Mouse (Mus musculus) liver, adult 2 months (tissue): ENCODE results near the gene Cd52. TPM values are rescaled to one million over a fixed set of nuclear protein-coding genes. Genes with fewer than 3 reads are reported as not detected.

Experiments
- DNase-seq: peaks from one replicate; pipeline ENCODE4 v3.0.0-alpha.2; 2011; ENCODE audit warnings: low read depth, low spot score; ENCODE audit errors: extremely low read depth
- H3K27ac ChIP-seq: fragments of 200-500 bp; replicated peaks from 2 replicates; pipeline ENCODE4 v1.5.1; 2012; ENCODE audit warnings: low read depth, mild to moderate bottlenecking, control low read depth, inconsistent platforms, low read length; ENCODE audit not compliant: insufficient read depth
- H3K27me3 ChIP-seq: fragments of 200-500 bp; 2 replicates; pipeline ENCODE4 v1.6.1; 2012; ENCODE audit warnings: mild to moderate bottlenecking, moderate library complexity, low read length, inconsistent platforms; ENCODE audit not compliant: control insufficient read depth, insufficient read depth
- H3K36me3 ChIP-seq: fragments of 200-500 bp; 2 replicates; pipeline ENCODE4 v1.6.1; 2012; ENCODE audit warnings: low read length, inconsistent platforms; ENCODE audit not compliant: control insufficient read depth, insufficient read depth
- H3K4me1 ChIP-seq: fragments of 200-500 bp; 2 replicates; pipeline ENCODE4 v1.6.1; 2011; ENCODE audit warnings: low read length; ENCODE audit not compliant: control insufficient read depth, insufficient read depth
- H3K4me3 ChIP-seq: fragments of 200-500 bp; 2 replicates; pipeline ENCODE4 v1.5.1; 2011; ENCODE audit warnings: low read depth, mild to moderate bottlenecking, control low read depth, low read length, moderate library complexity; ENCODE audit not compliant: insufficient read depth
- H3K79me2 ChIP-seq: fragments of 200-500 bp; 2 replicates; pipeline ENCODE4 v1.6.1; 2012; ENCODE audit warnings: inconsistent platforms, mild to moderate bottlenecking, low read length, moderate library complexity; ENCODE audit not compliant: control insufficient read depth, insufficient read depth
- H3K9ac ChIP-seq: fragments of 200-500 bp; 2 replicates; pipeline ENCODE4 v1.6.1; 2012; ENCODE audit warnings: low read depth, mild to moderate bottlenecking, control low read depth, inconsistent platforms, low read length
- CTCF ChIP-seq: fragments of 200-500 bp; IDR thresholded peaks from 2 replicates; pipeline ENCODE4 v1.5.1; 2011; ENCODE audit warnings: low read depth, low read length, control low read depth
- POLR2A ChIP-seq: fragments of 200-500 bp; IDR thresholded peaks from 2 replicates; pipeline ENCODE4 v1.6.1; 2011; ENCODE audit warnings: low read length, control low read depth; ENCODE audit not compliant: insufficient read depth; ENCODE audit errors: extremely low read depth
- whole genome bisulfite sequencing: fragments of 180-500 bp; shearing (Covaris S2); methylation state at CpG from one replicate; pipeline ENCODE4 v1.1.7; 2018; 5-methylcytosine and 5-hydroxymethylcytosine counted together
- polyA plus RNA-seq: library from polyadenylated mRNA; depleted of rRNA; stranded (reverse); fragments of >200 nt; gene quantifications from 2 replicates; pipeline ENCODE4 v1.2.3, GENCODE M21; 2012
- total RNA-seq: library from RNA; depleted of rRNA; stranded (reverse); fragments of >200 nt; gene quantifications from 2 replicates; pipeline ENCODE4 v1.2.3, GENCODE M21; 2014

Cd52 gene
- total and polyA plus RNA-seq, 2 experiments, result 10.4 to 20.0 TPM

DNA sequence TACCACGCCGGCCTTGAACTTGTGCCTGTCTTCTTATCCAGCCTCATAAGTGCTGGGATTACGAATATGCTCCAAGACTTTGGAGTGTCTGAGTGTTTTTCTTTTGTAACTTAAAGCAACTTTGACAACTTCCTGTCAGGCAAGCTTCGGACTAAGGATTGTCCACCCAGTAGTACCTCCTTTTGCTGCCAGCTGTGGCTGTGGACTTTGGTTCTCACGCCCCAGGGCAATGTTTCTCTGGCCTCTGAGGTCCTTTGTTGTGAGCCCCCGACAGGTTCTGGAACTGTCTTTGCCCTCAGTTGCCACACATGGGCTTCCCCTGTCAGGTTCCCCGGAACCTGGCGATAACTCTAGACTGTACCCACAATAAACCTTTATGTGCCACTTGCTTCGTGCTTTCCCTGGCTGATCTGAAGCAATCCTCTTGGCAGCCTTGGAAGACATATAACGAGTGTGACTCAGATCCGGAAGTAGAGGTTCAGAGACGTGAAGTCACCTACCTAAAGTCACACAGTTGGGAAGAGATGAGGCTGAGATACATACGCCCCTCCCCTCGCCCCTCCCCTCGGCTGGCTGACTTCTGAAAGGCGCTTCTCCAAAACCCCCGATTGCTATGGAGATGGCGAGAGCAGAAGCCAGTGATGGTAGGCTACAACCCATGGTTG is 33.6 kb downstream of the Cd52 start:
- no peak for TF ChIP-seq POLR2A
- TF ChIP-seq CTCF, result no peak
- WGBS, result 68% methylated on average over 18 of the region's 18 CpGs
- 0 out of 2 replicates have a peak overlapping the region, but pooled peaks have one; percentile 38 for H3K27ac ChIP-seq
- H3K4me1 ChIP-seq, result no peaks in the 10 kb centered on the region; the same call in 1 of the 2 replicates
- H3K27me3 ChIP-seq, result no peaks in the 10 kb centered on the region
- no peak overlapping the region for H3K9ac ChIP-seq
- H3K4me3 ChIP-seq, result no peak overlapping the region
- no peaks in the 10 kb centered on the region for H3K36me3 ChIP-seq
- DNase-seq, result peak; percentile 46
- H3K79me2 ChIP-seq, result no peaks in the 10 kb centered on the region

DNA sequence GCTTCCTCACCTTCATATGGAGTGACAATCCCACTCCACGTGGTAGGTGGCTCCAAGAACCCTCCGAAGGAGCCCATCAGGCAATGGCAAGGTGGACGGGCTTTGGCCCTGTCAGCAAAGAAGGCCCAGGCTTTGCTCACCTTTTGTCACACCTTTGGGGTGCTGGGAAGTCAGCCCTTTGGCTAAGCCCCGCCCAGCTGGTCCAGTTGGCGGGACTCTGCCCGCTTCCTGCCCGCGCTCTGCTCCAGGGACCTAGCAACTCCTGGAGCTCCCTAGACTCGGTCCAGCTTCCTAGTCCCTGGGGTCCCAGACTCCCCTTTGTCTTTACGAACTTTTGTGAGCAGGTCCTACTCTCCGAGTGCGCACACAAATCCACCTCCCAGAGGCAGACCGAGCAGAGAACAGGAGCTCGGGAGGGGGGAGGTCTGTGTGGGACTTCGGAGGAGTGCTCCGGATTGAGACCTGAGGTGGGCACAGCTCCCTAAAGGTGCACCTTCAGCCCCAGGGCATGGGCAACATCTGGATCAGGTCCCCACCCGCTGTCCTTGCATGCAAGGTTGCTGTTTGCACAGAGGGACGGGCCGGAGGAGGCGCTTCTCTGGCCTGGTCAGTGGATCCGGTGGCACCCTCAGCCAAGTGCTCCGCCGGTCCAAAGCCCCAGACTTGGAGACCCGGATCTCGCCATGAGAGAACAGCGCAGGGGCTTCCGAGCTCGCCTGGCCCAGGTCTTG is 34.6 kb downstream of the Cd52 start, which contains the start of gene Crybg2:
Gene Crybg2 (plus strand): TSS at position 681 of the 731 bp plus-strand sequence.
- Histone ChIP-seq H3K27me3 (no peaks in the 10 kb centered on the region), H3K4me1 (no peaks in the 10 kb centered on the region; the same call in 1 of the 2 replicates), H3K36me3 (no peaks in the 10 kb centered on the region), H3K79me2 (no peaks in the 10 kb centered on the region), H3K4me3 (no peak within 1 kb of the TSS; the same call in 1 of the 2 replicates), H3K27ac (peak within 1 kb of the TSS; percentile 38; the same call in 1 of the 2 replicates), H3K9ac (no peak within 1 kb of the TSS)
- DNase-seq, result peak; percentile 12
- WGBS, result 51% methylated on average over 28 of the region's 28 CpGs
- no peak for TF ChIP-seq CTCF
- no peak for TF ChIP-seq POLR2A

- Histone ChIP-seq H3K27ac (no peak overlapping the region), H3K4me1 (no peaks in the 10 kb centered on the region; the same call in 1 of the 2 replicates), H3K9ac (no peak overlapping the region), H3K36me3 (no peaks in the 10 kb centered on the region), H3K4me3 (no peak overlapping the region), H3K79me2 (no peaks in the 10 kb centered on the region), H3K27me3 (no peaks in the 10 kb centered on the region)
- WGBS, result 79% methylated on average over 6 of the region's 6 CpGs
- DNase-seq, result no peak
- TF ChIP-seq POLR2A (no peak), CTCF (no peak)
Observed at GRCm38 (mm10) chr4:134058908-134059307, 36.0 kb downstream of the Cd52 start.

DNA sequence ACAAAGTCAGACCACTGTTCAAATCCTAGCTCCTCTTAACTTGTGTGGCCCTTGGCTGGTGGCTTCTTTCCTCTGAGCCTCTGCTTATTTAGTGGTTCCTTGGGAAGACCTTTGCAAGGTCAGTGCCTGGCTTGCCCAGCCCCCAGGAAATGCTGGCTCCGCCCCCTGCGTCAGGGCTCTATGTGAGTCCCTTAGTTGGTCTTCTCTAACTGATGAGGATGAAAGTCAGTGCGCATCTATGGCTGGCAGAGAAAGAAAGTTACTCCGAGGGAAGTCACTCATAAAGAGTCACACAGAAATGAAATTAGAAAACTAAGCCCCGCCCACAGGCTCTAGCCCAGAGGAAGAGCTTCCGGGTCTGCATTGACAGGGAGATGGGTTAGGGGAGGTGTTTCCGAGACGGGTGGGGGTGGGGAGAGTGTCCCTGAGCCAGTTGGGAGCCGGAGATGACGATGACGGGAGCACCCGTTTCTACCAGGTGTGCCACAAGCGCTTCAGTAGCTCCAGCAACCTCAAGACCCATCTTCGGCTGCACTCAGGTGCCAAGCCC is 36.6 kb downstream of the Cd52 start:
- TF ChIP-seq POLR2A, result no peak
- no peak for TF ChIP-seq CTCF
- Histone ChIP-seq H3K36me3 (no peaks in the 10 kb centered on the region), H3K4me1 (no peaks in the 10 kb centered on the region; the same call in 1 of the 2 replicates), H3K4me3 (peak overlapping the region; percentile 34; the same call in 1 of the 2 replicates), H3K27ac (no peak overlapping the region), H3K27me3 (no peaks in the 10 kb centered on the region), H3K79me2 (no peaks in the 10 kb centered on the region), H3K9ac (no peak overlapping the region)
- DNase-seq, result no peak
- 26% methylated on average over 14 of the region's 14 CpGs for WGBS

- H3K36me3 ChIP-seq, result no peaks in the 10 kb centered on the region
- H3K27ac ChIP-seq, result no peak within 1 kb of the TSS
- no peaks in the 10 kb centered on the region for H3K79me2 ChIP-seq
- H3K4me1 ChIP-seq, result no peaks in the 10 kb centered on the region
- no peak within 1 kb of the TSS for H3K4me3 ChIP-seq
- TF ChIP-seq POLR2A (no peak), CTCF (no peak)
- no peak for DNase-seq
- no peak within 1 kb of the TSS for H3K9ac ChIP-seq
- 85% methylated on average over 3 of the region's 3 CpGs for WGBS
- H3K27me3 ChIP-seq, result no peaks in the 10 kb centered on the region
Observed at GRCm38 (mm10) chr4:134053538-134053937, 41.3 kb downstream of the Cd52 start, which contains the start of gene Zfp683. Gene Zfp683, plus strand, starts transcription at chr4:134053838.

DNA sequence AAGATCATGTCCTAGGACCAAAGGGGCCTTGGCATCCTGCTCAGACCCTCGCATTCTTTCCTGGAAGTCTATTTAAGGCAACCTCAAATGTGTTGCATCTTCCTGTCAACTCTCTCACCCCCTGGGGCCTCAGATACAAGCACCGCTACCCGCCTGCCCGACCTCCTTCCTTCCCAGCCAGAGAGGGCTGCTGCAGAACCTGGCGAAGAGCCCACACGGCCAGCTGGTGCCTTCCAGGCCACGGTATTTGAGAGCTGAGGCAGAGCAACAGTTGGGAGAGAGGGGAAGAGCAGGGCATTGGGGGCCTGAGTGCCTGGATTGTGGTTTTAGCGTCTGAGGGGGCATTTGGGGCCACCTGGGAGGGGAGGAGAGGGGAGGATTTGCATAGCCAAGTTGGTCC is 42.3 kb downstream of the Cd52 start:
- Histone ChIP-seq H3K79me2 (no peaks in the 10 kb centered on the region), H3K27me3 (no peaks in the 10 kb centered on the region), H3K4me1 (no peaks in the 10 kb centered on the region), H3K36me3 (no peaks in the 10 kb centered on the region), H3K27ac (no peak overlapping the region), H3K9ac (no peak overlapping the region), H3K4me3 (no peak overlapping the region)
- DNase-seq, result no peak
- WGBS, result 45% methylated on average over 8 of the region's 8 CpGs
- no peak for TF ChIP-seq POLR2A
- TF ChIP-seq CTCF, result no peak
